Mouse (Mus musculus) G1E (cell line): ENCODE results near the gene Mtmr6.

Experiments used
- CTCF ChIP-seq: IDR thresholded peaks from 2 replicates; pipeline ENCODE4 v1.5.1; 2012; ENCODE audit warnings: low read depth, low read length, inconsistent platforms, mixed read lengths
- GATA1 ChIP-seq: IDR thresholded peaks from 2 replicates; pipeline ENCODE4 v1.6.1; 2012; ENCODE audit warnings: borderline replicate concordance, low read length, inconsistent platforms, mixed read lengths
- GATA2 ChIP-seq: IDR thresholded peaks from 2 replicates; pipeline ENCODE4 v1.6.1; 2012; ENCODE audit warnings: low read depth, low read length, inconsistent platforms, borderline replicate concordance
- POLR2AphosphoS5 ChIP-seq: IDR thresholded peaks from 2 replicates; pipeline ENCODE4 v1.6.1; 2012; ENCODE audit warnings: low read depth, low read length, inconsistent platforms; ENCODE audit not compliant: insufficient replicate concordance
- TAL1 ChIP-seq: conservative IDR thresholded peaks from 2 replicates; pipeline ENCODE4 v1.6.1; 2012; ENCODE audit warnings: low read depth, low read length, inconsistent platforms, mixed read lengths

DNA sequence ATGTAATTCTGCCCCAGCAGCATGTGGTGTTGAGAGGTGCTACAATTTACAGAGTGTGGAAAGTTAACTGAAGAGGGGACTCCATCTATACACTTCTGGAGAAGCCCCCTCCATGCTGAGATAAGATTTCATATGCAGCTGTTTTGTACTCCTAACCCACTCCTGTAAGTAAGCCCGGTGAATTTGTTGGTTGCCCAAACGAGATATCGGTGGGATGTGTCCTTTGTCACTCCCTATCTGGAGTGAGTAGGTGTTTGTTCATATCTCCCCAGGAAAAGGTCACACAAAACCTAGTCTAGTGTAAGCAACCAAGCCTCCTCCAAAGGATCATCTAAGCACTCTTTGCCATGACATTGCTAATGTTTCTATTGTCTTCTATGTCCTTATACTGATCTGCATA is 11.6 kb upstream of the Mtmr6 start:
- TF ChIP-seq CTCF (no peak), TAL1 (no peak), POLR2AphosphoS5 (no peak), GATA1 (no peak), GATA2 (no peak)
